Mouse (Mus musculus) midbrain, embryonic 10.5 days (tissue): Measurements from ENCODE around the gene Gm10134. TPM values are rescaled to one million over a fixed set of nuclear protein-coding genes. Genes with fewer than 3 reads are reported as not detected.
A peak's percentile ranks its signal among the peaks of the same experiment; 100 is the strongest.

Experiments
- DNase-seq: peaks from one replicate; pipeline ENCODE4 v3.0.0-alpha.2; 2017; ENCODE audit warnings: low spot score
- H3K27ac ChIP-seq: fragments of 300-500 bp; sonication (generic); replicated peaks from 2 replicates; pipeline ENCODE4 v1.5.1; 2016; ENCODE audit warnings: mild to moderate bottlenecking
- H3K27me3 ChIP-seq: fragments of 300-500 bp; sonication (generic); 2 replicates; pipeline ENCODE4 v1.6.1; 2016; ENCODE audit warnings: low read depth, mild to moderate bottlenecking; ENCODE audit not compliant: poor library complexity, severe bottlenecking
- H3K36me3 ChIP-seq: fragments of 300-500 bp; sonication (generic); 2 replicates; pipeline ENCODE4 v1.6.1; 2016; ENCODE audit warnings: mild to moderate bottlenecking, moderate library complexity
- H3K4me1 ChIP-seq: fragments of 300-500 bp; sonication (generic); 2 replicates; pipeline ENCODE4 v1.6.1; 2016
- H3K4me3 ChIP-seq: fragments of 300-500 bp; sonication (generic); 2 replicates; pipeline ENCODE4 v1.5.1; 2016; ENCODE audit warnings: mild to moderate bottlenecking, moderate library complexity
- H3K9me3 ChIP-seq: fragments of 300-500 bp; sonication (generic); replicated peaks from 2 replicates; pipeline ENCODE4 v1.6.1; 2016; ENCODE audit warnings: mild to moderate bottlenecking
- WGBS: fragments of 180-500 bp; shearing (Covaris S2); methylation state at CpG from one replicate; pipeline ENCODE4 v1.1.7; 2016; 5-methylcytosine and 5-hydroxymethylcytosine counted together
- polyA plus RNA-seq: library from polyadenylated mRNA; unstranded; fragments of >200 nt; fragmentation: Nextera tagmentation; extraction: Ambion mirVana; gene quantifications from 2 replicates; pipeline ENCODE4 v1.2.1, GENCODE M21; 2016

The Gm10134 gene
- polyA plus RNA-seq, 1 experiment from 2014 or later = 0.49 TPM

DNA sequence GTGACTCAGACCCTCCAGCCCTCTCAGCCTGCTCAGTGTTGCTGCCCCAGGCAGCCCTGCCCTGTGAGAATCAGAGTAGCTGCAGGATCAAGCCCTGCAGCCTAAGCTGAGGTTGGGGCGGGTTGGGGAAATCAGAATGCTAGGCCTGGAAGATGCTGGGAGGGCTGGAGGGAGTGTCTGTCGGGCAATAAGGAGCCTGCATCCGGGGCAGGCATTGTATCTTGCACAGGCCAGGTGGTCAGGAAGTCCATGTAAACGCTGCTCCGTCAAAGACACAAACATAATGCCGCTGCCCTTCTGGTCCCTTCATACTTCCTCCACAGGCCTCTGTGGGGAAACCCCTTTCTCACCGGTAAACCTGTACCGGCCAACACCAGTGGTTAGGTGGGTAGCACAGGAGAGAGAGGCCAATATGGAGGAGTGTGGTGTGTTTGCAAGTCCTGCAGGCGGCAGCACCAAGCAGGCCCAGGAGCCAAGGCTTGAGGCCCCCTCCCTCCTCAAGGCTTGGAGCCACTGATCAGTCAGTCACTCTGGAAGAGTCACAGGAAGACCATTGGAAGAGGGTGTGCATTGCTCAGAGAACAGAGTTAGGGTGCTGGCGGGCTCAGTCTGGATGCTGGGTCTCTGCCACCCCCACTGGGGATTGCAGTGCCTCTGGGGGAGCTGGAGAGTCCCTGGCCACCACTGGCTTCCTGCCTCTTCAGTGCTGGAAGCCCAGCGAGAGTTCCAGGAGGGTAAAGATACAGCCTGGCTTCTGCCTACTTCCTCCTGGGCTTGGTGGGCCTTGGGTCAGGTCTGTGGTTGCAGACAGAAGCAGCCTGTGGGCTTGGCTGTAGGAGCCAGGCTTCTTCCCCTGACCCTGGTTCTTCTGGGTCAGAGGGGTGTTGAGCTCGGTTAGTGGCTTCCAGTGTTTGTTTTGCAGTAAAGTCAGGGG is 20.3 kb downstream of the Gm10134 start:
- H3K27ac ChIP-seq = peak overlapping the region; percentile 81
- 45% methylated on average over 12 of the region's 12 CpGs for WGBS
- H3K9me3 ChIP-seq = no peaks in the 10 kb centered on the region
- peaks cover 9% of the 10 kb centered on the region for H3K36me3 ChIP-seq
- H3K4me3 ChIP-seq = 0 out of 2 replicates have a peak overlapping the region, but pooled peaks have one; percentile 18
- peaks cover 82% of the 10 kb centered on the region for H3K4me1 ChIP-seq
- H3K27me3 ChIP-seq = no peaks in the 10 kb centered on the region
- no peak for DNase-seq

- no peaks in the 10 kb centered on the region for H3K9me3 ChIP-seq
- no peak for DNase-seq
- WGBS = 89% methylated on average over 20 of the region's 20 CpGs
- H3K27me3 ChIP-seq = no peaks in the 10 kb centered on the region
- no peaks in the 10 kb centered on the region; the same call in 1 of the 2 replicates for H3K36me3 ChIP-seq
- H3K4me1 ChIP-seq = peaks cover 94% of the 10 kb centered on the region
- 0 out of 2 replicates have a peak overlapping the region, but pooled peaks have one; percentile 43 for H3K27ac ChIP-seq
- no peak overlapping the region for H3K4me3 ChIP-seq
Measured at GRCm38 (mm10) chr2:28527436-28528353, 21.8 kb downstream of the Gm10134 start.

DNA sequence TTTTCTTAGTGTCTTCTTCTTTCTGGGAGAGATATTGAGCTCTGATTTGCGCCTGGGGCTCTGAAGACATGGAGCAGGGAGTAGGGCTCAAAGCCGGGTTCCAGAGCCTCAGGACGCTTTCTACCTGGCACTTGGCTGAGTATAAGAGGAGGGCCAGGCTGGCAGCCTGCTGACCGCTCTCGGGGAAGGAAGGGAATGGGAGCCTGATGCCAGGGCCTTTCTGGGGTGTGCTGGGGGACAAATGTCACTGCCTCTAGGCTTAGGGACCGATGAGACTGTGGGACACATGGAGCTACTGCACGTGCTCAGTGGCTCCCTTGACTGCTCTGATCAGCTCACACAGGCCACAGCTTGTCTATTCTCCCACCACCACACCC is 22.4 kb downstream of the Gm10134 start:
- Histone ChIP-seq H3K27ac (no peak overlapping the region), H3K9me3 (no peaks in the 10 kb centered on the region), H3K27me3 (0 out of 2 replicates have a peak, but pooled peaks cover 3% of the 10 kb centered on the region), H3K4me1 (peaks cover 97% of the 10 kb centered on the region), H3K4me3 (no peak overlapping the region), H3K36me3 (no peaks in the 10 kb centered on the region)
- no peak for DNase-seq
- 87% methylated on average over 7 of the region's 7 CpGs for WGBS

- Histone ChIP-seq H3K4me3 (no peak overlapping the region), H3K36me3 (no peaks in the 10 kb centered on the region), H3K27ac (peak overlapping the region; percentile 25), H3K4me1 (peaks cover 97% of the 10 kb centered on the region), H3K27me3 (peaks cover 15% of the 10 kb centered on the region; the same call in 1 of the 2 replicates), H3K9me3 (no peaks in the 10 kb centered on the region)
- WGBS = 77% methylated on average over 4 of the region's 4 CpGs
- no peak for DNase-seq
Measured at GRCm38 (mm10) chr2:28529856-28530255, 24.0 kb downstream of the Gm10134 start.

GRCm38 (mm10) chr2:28530311-28530710 is 24.4 kb downstream of the Gm10134 start:
- 63% methylated on average over 7 of the region's 7 CpGs for WGBS
- no peak for DNase-seq
- Histone ChIP-seq H3K9me3 (no peaks in the 10 kb centered on the region), H3K4me3 (no peak overlapping the region), H3K36me3 (no peaks in the 10 kb centered on the region), H3K27ac (peak overlapping the region; percentile 72), H3K27me3 (peaks cover 15% of the 10 kb centered on the region; the same call in 1 of the 2 replicates), H3K4me1 (peaks cover 97% of the 10 kb centered on the region)

- Histone ChIP-seq H3K4me1 (peaks cover 98% of the 10 kb centered on the region), H3K9me3 (no peaks in the 10 kb centered on the region), H3K36me3 (no peaks in the 10 kb centered on the region), H3K27me3 (peaks cover 15% of the 10 kb centered on the region; the same call in 1 of the 2 replicates), H3K4me3 (peak overlapping the region; percentile 70), H3K27ac (peak overlapping the region; percentile 84)
- DNase-seq = peak; percentile 85
- WGBS = 3% methylated on average over 49 of the region's 49 CpGs
Measured at GRCm38 (mm10) chr2:28532938-28533771, 27.3 kb downstream of the Gm10134 start.

DNA sequence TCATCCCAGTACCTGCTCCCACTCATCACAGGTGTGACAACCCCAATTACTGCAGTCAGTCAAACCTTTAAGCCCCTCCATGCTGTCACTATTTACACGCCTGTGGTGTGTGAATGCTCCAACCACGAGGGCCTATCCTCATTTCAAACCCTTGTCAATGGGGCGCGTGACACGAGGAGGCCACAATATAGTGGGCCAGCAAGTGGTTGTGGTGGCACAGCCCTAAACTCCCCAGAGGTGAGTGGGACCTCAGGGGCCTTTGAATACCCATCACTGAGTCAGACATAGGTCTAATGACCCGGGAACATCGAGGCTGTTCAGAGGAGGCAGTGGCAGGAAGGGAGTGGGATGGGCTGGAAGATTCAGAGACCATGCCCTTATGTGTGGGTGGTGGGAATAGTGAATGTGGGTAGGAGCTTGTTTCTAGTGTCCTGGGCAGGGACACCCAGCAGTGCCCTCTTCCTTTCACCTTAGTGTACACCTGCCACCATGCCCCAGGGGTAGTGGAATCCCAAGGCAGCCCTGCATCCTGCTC is 28.1 kb downstream of the Gm10134 start:
- WGBS = 75% methylated on average over 7 of the region's 7 CpGs
- H3K27ac ChIP-seq = peak overlapping the region; percentile 84
- no peaks in the 10 kb centered on the region for H3K36me3 ChIP-seq
- no peak for DNase-seq
- H3K4me1 ChIP-seq = peaks cover 99% of the 10 kb centered on the region
- peak overlapping the region; percentile 70 for H3K4me3 ChIP-seq
- peaks cover 15% of the 10 kb centered on the region; the same call in 1 of the 2 replicates for H3K27me3 ChIP-seq
- H3K9me3 ChIP-seq = no peaks in the 10 kb centered on the region

- Histone ChIP-seq H3K4me3 (peak overlapping the region; percentile 70), H3K27ac (peak overlapping the region; percentile 84), H3K36me3 (no peaks in the 10 kb centered on the region), H3K4me1 (peaks cover 100% of the 10 kb centered on the region), H3K27me3 (peaks cover 15% of the 10 kb centered on the region; the same call in 1 of the 2 replicates), H3K9me3 (no peaks in the 10 kb centered on the region)
- peak; percentile 32 for DNase-seq
- 32% methylated on average over 11 of the region's 11 CpGs for WGBS
Measured at GRCm38 (mm10) chr2:28534436-28535262, 28.8 kb downstream of the Gm10134 start.

- 45% methylated on average over 4 of the region's 4 CpGs for WGBS
- no peak for DNase-seq
- H3K27ac ChIP-seq = peak overlapping the region; percentile 84
- peaks cover 15% of the 10 kb centered on the region; the same call in 1 of the 2 replicates for H3K27me3 ChIP-seq
- H3K4me1 ChIP-seq = peaks cover 100% of the 10 kb centered on the region
- H3K4me3 ChIP-seq = peak overlapping the region; percentile 70
- no peaks in the 10 kb centered on the region for H3K9me3 ChIP-seq
- 0 out of 2 replicates have a peak, but pooled peaks cover under 1% of the 10 kb centered on the region for H3K36me3 ChIP-seq
Measured at GRCm38 (mm10) chr2:28535263-28535540, 29.3 kb downstream of the Gm10134 start.

GRCm38 (mm10) chr2:28535650-28536049 is 29.8 kb downstream of the Gm10134 start:
- Histone ChIP-seq H3K27ac (peak overlapping the region; percentile 84), H3K27me3 (peaks cover 15% of the 10 kb centered on the region; the same call in 1 of the 2 replicates), H3K4me3 (peak overlapping the region; percentile 70; the same call in 1 of the 2 replicates), H3K9me3 (no peaks in the 10 kb centered on the region), H3K4me1 (peaks cover 100% of the 10 kb centered on the region), H3K36me3 (peaks cover 5% of the 10 kb centered on the region; the same call in 1 of the 2 replicates)
- 52% methylated on average over 7 of the region's 7 CpGs for WGBS
- no peak for DNase-seq

DNA sequence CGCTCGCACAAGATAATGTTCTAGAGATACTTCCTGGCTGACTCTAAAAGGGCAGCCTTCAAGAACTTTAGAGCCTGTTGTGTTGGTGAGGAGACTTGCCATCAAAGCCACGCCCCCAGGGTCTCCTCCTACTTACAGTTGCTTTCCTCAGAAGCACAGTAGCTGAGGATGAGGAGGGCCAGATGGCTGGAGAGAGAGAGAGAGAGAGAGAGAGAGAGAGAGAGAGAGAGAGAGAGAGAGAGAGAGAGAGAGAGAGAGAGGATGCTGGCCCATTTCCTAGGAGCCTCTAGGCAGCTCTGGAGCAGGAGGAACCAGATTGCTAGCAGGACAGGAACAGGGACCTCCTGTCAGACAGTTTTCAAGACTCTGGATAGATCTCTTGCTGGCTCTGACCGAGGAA is 30.3 kb downstream of the Gm10134 start:
- Histone ChIP-seq H3K4me3 (no peak overlapping the region), H3K9me3 (no peaks in the 10 kb centered on the region), H3K27ac (peak overlapping the region; percentile 84), H3K36me3 (peaks cover 7% of the 10 kb centered on the region; the same call in 1 of the 2 replicates), H3K4me1 (peaks cover 98% of the 10 kb centered on the region), H3K27me3 (peaks cover 15% of the 10 kb centered on the region; the same call in 1 of the 2 replicates)
- no peak for DNase-seq
- 74% methylated on average over 4 of the region's 4 CpGs for WGBS
